Mouse (Mus musculus): ENCODE measurements around the gene Tspan14.

- TF ChIP-seq POLR2A (IDR thresholded peaks at IDR 0.05; ENCODE audit: borderline replicate concordance, control insufficient read depth, low read depth, low read length) (no peak), CTCF (IDR thresholded peaks at IDR 0.05; ENCODE audit: control insufficient read depth, insufficient read depth, low read length) (no peak)
Observed at GRCm38 (mm10) chr14:41013143-41013542, 46.5 kb upstream of the Tspan14 start.

Data from bone marrow, adult 2 months (tissue).